Comparison of ENCODE assay signal across 9 mouse cellular contexts in genomic region chr12:12263371-12263791, GRCm38 (mm10). TPM values are rescaled to one million over a fixed set of nuclear protein-coding genes. Genes with fewer than 3 reads are reported as not detected.
DNase-seq lines count a peak whose midpoint lies in the region; ATAC-seq and TF ChIP-seq lines count a peak whose summit lies in the region.
"Had no signal": no experiment of that assay in that cellular context is flagged by ENCODE, and none has a peak within 500 bp of the region (broad histone marks: within the 10 kb centered on the region; RNA-seq: fewer than 3 reads in every experiment).

No protein-coding gene starts in this region.

- peaks cover 28% of the 10 kb centered on the region for H3K27me3 ChIP-seq in forebrain, embryonic 10.5 days (ENCODE audit: poor library complexity, severe bottlenecking)
- no peaks in the 10 kb centered on the region for H3K27me3 ChIP-seq in intestine, embryonic 15.5 days (replicated peaks)
- no peaks in the 10 kb centered on the region for H3K27me3 ChIP-seq in lung, postnatal 0 days (replicated peaks; ENCODE audit: insufficient read depth, low read length)

- ATAC-seq in frontal cortex, adult (ENCODE audit: low TSS enrichment), result peak; percentile 60
- ATAC-seq in intestine, embryonic 15.5 days, result peak; percentile 31
- ATAC-seq in lung, postnatal 0 days, result peak; percentile 16

- H3K4me2 ChIP-seq in intestine, embryonic 15.5 days (replicated peaks), result peak overlapping the region; percentile 90
- peak overlapping the region; percentile 75 for H3K4me2 ChIP-seq in lung, postnatal 0 days (replicated peaks; ENCODE audit: low read depth, low read length)

- H3K9ac ChIP-seq in intestine, embryonic 15.5 days, result peak overlapping the region; percentile 28
- 0 out of 2 replicates have a peak overlapping the region, but pooled peaks have one; percentile 74 for H3K9ac ChIP-seq in lung, postnatal 0 days (replicated peaks; ENCODE audit: low read depth)

- H3K9me3 ChIP-seq in forebrain, embryonic 10.5 days, result no peaks in the 10 kb centered on the region
- H3K9me3 ChIP-seq in intestine, embryonic 15.5 days, result no peaks in the 10 kb centered on the region
- H3K9me3 ChIP-seq in lung, postnatal 0 days (ENCODE audit: low read length), result no peaks in the 10 kb centered on the region

- no peak for DNase-seq in frontal cortex, postnatal 25 days (ENCODE audit: low spot score in 2 of 2)
- DNase-seq in T-cell, adult 2 months (ENCODE audit: low spot score), result peak; percentile 41
- DNase-seq in forebrain, embryonic 10.5 days (ENCODE audit: extremely low spot score, low spot score), result no peak
- peak; percentile 73 for DNase-seq in lung, postnatal 0 days (ENCODE audit: low spot score)
- DNase-seq in right cerebral cortex, postnatal 25 days, result peak; percentile 58
- no peak for DNase-seq in gastrocnemius, postnatal 10 days

- no peak for TF ChIP-seq CTCF in lung, postnatal 0 days (IDR thresholded peaks at IDR 0.05)

- TF ChIP-seq EP300 in lung, postnatal 0 days (IDR thresholded peaks at IDR 0.05), result no peak

- H3K27ac ChIP-seq in forebrain, embryonic 10.5 days, result no peak overlapping the region
- H3K27ac ChIP-seq in intestine, embryonic 15.5 days, result no peak overlapping the region
- H3K27ac ChIP-seq in lung, postnatal 0 days (ENCODE audit: low read length), result peak overlapping the region; percentile 77

- H3K4me3 ChIP-seq in forebrain, embryonic 10.5 days, result peak overlapping the region; percentile 71; the same call in 1 of the 2 replicates
- peak overlapping the region; percentile 72 for H3K4me3 ChIP-seq in intestine, embryonic 15.5 days (replicated peaks)
- peak overlapping the region; percentile 72 for H3K4me3 ChIP-seq in lung, postnatal 0 days (ENCODE audit: low read depth, low read length)

- H3K36me3 ChIP-seq in forebrain, embryonic 10.5 days (replicated peaks), result no peaks in the 10 kb centered on the region
- no peaks in the 10 kb centered on the region for H3K36me3 ChIP-seq in intestine, embryonic 15.5 days
- no peaks in the 10 kb centered on the region for H3K36me3 ChIP-seq in lung, postnatal 0 days (ENCODE audit: insufficient read depth, low read length)

- WGBS in forebrain, embryonic 10.5 days, result 20% methylated on average over 1 of the region's 1 CpGs
- 9% methylated on average over 1 of the region's 1 CpGs for WGBS in intestine, embryonic 15.5 days
- 15% methylated on average over 1 of the region's 1 CpGs for WGBS in lung, postnatal 0 days

- H3K4me1 ChIP-seq in forebrain, embryonic 10.5 days, result peaks cover 26% of the 10 kb centered on the region
- H3K4me1 ChIP-seq in intestine, embryonic 15.5 days (replicated peaks), result peaks cover 28% of the 10 kb centered on the region
- peaks cover 17% of the 10 kb centered on the region for H3K4me1 ChIP-seq in lung, postnatal 0 days (ENCODE audit: insufficient read depth, low read depth, low read length)

RNA-seq across cellular contexts. Expression of gene Fam49a, which starts 1.4 kb away (rescaled TPM):
- 5.3 and 6.3 TPM in 2 replicates for polyA plus RNA-seq in forebrain, embryonic 10.5 days (2016; fragmentation: Nextera tagmentation; extraction: Ambion mirVana)
- 9.5 and 10.3 TPM in 2 replicates for polyA plus RNA-seq in intestine, embryonic 15.5 days (2015; fragmentation: Nextera tagmentation; extraction: Ambion mirVana)
- 15.3 and 16.7 TPM in 2 replicates for polyA plus RNA-seq in lung, postnatal 0 days (2015; fragmentation: Nextera tagmentation; extraction: Ambion mirVana)
- 10 to 100 TPM; 12.0 to 12.5 TPM for total RNA-seq in gastrocnemius, postnatal 10 days (2021)
- polyA plus RNA-seq: C2C12 had no signal

Comparison
In these comparisons a context has a peak if more than half of its experiments do, and no peak if none do; other contexts are left out.
1. DNase-seq: peak in T-cell, adult 2 months (single experiment), lung, postnatal 0 days (single experiment) and right cerebral cortex, postnatal 25 days (single experiment); none in frontal cortex, postnatal 25 days (0 of 2), forebrain, embryonic 10.5 days (single experiment) and gastrocnemius, postnatal 10 days (single experiment).
2. Peak in every context shown above with its lines, with median percentiles within 50 percentile points of each other: ATAC-seq and H3K4me3 ChIP-seq.